Mouse (Mus musculus) hindbrain, embryonic 16.5 days (tissue): ENCODE data around the gene Fxyd1. TPM values are rescaled to one million over a fixed set of nuclear protein-coding genes. Genes with fewer than 3 reads are reported as not detected.

ENCODE experiments used
- ATAC-seq: fragments of 200-750 bp; cut with Nextera tagmentation; 2 replicates; pipeline ENCODE4 v1.8.0; 2017; ENCODE audit warnings: moderate TSS enrichment, moderate library complexity
- H3K27ac ChIP-seq: fragments of 300-500 bp; sonication (generic); 2 replicates; pipeline ENCODE4 v1.5.1; 2014; ENCODE audit warnings: low read depth, mild to moderate bottlenecking, control low read depth, low read length, moderate library complexity
- H3K27me3 ChIP-seq: fragments of 300-500 bp; sonication (generic); replicated peaks from 2 replicates; pipeline ENCODE4 v1.6.1; 2014; ENCODE audit warnings: low read length; ENCODE audit not compliant: control insufficient read depth, insufficient read depth
- H3K36me3 ChIP-seq: fragments of 300-500 bp; sonication (generic); 2 replicates; pipeline ENCODE4 v1.6.1; 2014; ENCODE audit warnings: mild to moderate bottlenecking, low read length, moderate library complexity, mixed read lengths; ENCODE audit not compliant: control insufficient read depth, insufficient read depth
- H3K4me1 ChIP-seq: fragments of 300-500 bp; sonication (generic); 2 replicates; pipeline ENCODE4 v1.6.1; 2014; ENCODE audit warnings: low read depth, low read length; ENCODE audit not compliant: control insufficient read depth, insufficient read depth
- H3K4me2 ChIP-seq: fragments of 300-500 bp; sonication (generic); 2 replicates; pipeline ENCODE4 v1.6.1; 2014; ENCODE audit warnings: mild to moderate bottlenecking, low read length, control low read depth, moderate library complexity
- H3K4me3 ChIP-seq: fragments of 300-500 bp; sonication (generic); 2 replicates; pipeline ENCODE4 v1.5.1; 2014; ENCODE audit warnings: mild to moderate bottlenecking, low read length, control low read depth, moderate library complexity
- H3K9ac ChIP-seq: fragments of 300-500 bp; sonication (generic); 2 replicates; pipeline ENCODE4 v1.6.1; 2014; ENCODE audit warnings: low read depth, mild to moderate bottlenecking, control low read depth, low read length, moderate library complexity
- H3K9me3 ChIP-seq: fragments of 300-500 bp; sonication (generic); 2 replicates; pipeline ENCODE4 v1.6.1; 2014; ENCODE audit warnings: mild to moderate bottlenecking, low read length, moderate library complexity; ENCODE audit not compliant: control insufficient read depth
- WGBS: fragments of 180-500 bp; shearing (Covaris S2); extraction: QIAGEN DNeasy Blood & Tissue Kit; methylation state at CpG from one replicate; pipeline ENCODE4 v1.1.7; 2014; 5-methylcytosine and 5-hydroxymethylcytosine counted together
- polyA plus RNA-seq: library from polyadenylated mRNA; unstranded; fragments of >200 nt; fragmentation: Nextera tagmentation; extraction: Ambion mirVana; gene quantifications from 2 replicates; pipeline ENCODE4 v1.2.1, GENCODE M21; 2015

Fxyd1 gene
- polyA plus RNA-seq, 1 experiment from 2014 or later = 89.9 TPM

DNA sequence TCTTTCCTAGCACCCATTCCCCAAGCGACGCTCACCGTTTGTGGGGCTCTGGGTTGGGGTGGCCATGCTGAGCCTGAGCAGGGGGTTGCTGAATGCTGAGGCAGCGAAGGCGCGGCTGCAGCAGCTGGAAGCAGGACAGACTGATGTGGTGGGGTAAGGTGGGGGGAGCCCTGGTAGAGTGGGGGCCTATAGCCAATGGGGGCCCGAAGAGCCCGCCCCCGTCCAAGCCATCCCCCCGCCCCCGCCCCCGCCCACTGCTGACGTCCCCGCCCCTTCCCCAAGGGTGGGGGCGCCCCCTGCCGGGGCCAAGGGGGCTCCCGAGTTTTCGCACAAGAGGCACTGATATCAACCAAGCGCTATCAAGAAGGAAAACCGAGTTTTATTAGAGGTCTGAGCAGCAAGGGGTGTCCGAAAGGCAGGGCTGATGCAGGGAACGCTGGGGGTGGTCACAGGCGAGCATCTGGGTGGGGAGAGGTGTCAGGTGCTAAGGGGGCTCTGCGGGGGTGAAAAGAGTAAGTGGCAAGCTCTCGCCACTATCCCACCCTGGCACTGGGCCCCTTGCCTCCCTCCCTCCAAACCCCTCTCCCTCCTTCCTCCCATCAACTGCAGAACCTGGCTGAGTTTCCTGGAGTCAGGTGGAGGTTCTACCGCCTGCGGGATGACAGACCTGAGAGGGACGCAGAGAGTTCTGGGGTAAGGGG, 5.5 kb downstream of the Fxyd1 start, which contains the start of gene Fxyd7:
Fxyd7 (minus strand) TSS at position 147 of the 701 bp plus-strand sequence.
- Histone ChIP-seq H3K4me2 (peak within 1 kb of the TSS; percentile 66), H3K4me3 (peak within 1 kb of the TSS; percentile 52), H3K4me1 (peaks cover 33% of the 10 kb centered on the region), H3K27me3 (peaks cover 19% of the 10 kb centered on the region), H3K36me3 (no peaks in the 10 kb centered on the region), H3K9me3 (no peaks in the 10 kb centered on the region), H3K9ac (peak within 1 kb of the TSS; percentile 71), H3K27ac (peak within 1 kb of the TSS; percentile 68)
- 2% methylated on average over 20 of the region's 28 CpGs for WGBS
- ATAC-seq = peak; percentile 53

DNA sequence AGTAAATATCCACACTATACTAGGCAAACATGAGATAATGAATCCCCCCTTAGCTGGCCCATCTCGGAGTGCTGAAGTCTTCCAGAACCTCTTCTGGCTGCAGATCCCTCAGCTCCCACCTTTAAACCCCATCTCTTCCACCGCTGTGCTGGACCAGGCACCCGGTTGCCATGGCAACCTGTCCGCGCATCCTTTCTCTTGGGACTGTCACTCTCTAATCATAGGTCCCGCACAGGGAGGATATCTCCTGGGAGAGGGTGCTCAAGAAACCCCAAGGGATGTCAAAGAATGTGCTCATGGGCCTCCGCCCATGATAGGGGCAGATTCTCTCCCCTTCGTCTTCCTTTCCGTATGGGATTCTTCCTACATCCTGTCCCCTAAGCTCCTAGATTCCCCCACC, 6.1 kb downstream of the Fxyd1 start:
- no peaks in the 10 kb centered on the region for H3K36me3 ChIP-seq
- peak overlapping the region; percentile 52 for H3K4me3 ChIP-seq
- H3K4me1 ChIP-seq = peaks cover 33% of the 10 kb centered on the region
- peak overlapping the region; percentile 59 for H3K27ac ChIP-seq
- ATAC-seq = peak; percentile 23
- 2% methylated on average over 9 of the region's 9 CpGs for WGBS
- H3K9me3 ChIP-seq = no peaks in the 10 kb centered on the region
- H3K4me2 ChIP-seq = peak overlapping the region; percentile 66
- H3K9ac ChIP-seq = peak overlapping the region; percentile 71
- peaks cover 19% of the 10 kb centered on the region for H3K27me3 ChIP-seq

DNA sequence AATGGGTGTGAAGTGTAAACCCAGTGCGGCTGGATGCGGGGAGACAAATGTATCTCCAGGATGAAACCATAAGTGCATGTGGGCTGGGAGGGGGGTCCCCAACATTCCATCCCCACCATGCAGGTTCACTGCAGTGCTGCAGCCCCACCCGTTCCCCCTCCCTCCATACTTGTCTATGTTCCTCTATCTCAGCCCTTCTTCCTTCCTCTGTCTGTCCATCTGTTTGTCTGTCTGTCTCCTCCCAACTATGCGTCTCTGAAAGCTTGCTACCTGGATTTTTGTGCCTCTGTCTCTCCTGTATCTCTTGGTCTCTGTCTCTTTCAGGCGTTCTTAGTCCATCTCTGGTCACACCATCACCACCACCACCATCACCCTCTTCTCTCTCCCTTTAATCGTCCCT, 6.5 kb downstream of the Fxyd1 start:
- H3K36me3 ChIP-seq = no peaks in the 10 kb centered on the region
- peak overlapping the region; percentile 66 for H3K4me2 ChIP-seq
- 0 out of 2 replicates have a peak, but pooled peaks have one; percentile 0 for ATAC-seq
- peak overlapping the region; percentile 68 for H3K27ac ChIP-seq
- peak overlapping the region; percentile 71 for H3K9ac ChIP-seq
- peak overlapping the region; percentile 52 for H3K4me3 ChIP-seq
- no peaks in the 10 kb centered on the region for H3K9me3 ChIP-seq
- WGBS = 2% methylated on average over 6 of the region's 6 CpGs
- H3K27me3 ChIP-seq = peaks cover 19% of the 10 kb centered on the region
- peaks cover 33% of the 10 kb centered on the region for H3K4me1 ChIP-seq

DNA sequence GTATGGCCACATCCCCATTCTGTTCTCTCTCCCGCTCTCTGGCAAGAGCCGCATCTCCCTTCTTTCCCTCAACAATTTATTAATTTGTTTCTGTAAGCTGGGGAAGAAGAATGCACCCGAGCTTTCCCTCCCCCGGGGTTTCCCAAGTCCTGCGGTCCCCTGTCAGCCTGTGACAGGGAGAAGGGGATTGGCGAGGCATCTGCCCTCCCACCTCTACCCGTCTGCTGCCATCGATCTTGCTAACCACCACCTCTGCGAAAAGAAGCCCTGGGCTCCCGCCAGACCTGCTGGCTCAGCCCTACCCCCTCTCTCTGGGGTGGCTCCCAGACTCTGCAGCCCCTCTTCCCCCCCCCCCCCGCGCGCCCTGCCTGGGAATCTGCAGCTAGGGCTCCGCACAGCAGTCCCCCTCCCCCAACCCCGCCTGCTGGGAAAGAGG, 7.1 kb downstream of the Fxyd1 start:
- WGBS = 1% methylated on average over 11 of the region's 15 CpGs
- H3K36me3 ChIP-seq = no peaks in the 10 kb centered on the region
- H3K9ac ChIP-seq = peak overlapping the region; percentile 71
- peaks cover 33% of the 10 kb centered on the region for H3K4me1 ChIP-seq
- H3K27me3 ChIP-seq = peaks cover 24% of the 10 kb centered on the region
- H3K27ac ChIP-seq = peak overlapping the region; percentile 68
- ATAC-seq = peak; percentile 48
- peak overlapping the region; percentile 66 for H3K4me2 ChIP-seq
- peak overlapping the region; percentile 52 for H3K4me3 ChIP-seq
- H3K9me3 ChIP-seq = no peaks in the 10 kb centered on the region

DNA sequence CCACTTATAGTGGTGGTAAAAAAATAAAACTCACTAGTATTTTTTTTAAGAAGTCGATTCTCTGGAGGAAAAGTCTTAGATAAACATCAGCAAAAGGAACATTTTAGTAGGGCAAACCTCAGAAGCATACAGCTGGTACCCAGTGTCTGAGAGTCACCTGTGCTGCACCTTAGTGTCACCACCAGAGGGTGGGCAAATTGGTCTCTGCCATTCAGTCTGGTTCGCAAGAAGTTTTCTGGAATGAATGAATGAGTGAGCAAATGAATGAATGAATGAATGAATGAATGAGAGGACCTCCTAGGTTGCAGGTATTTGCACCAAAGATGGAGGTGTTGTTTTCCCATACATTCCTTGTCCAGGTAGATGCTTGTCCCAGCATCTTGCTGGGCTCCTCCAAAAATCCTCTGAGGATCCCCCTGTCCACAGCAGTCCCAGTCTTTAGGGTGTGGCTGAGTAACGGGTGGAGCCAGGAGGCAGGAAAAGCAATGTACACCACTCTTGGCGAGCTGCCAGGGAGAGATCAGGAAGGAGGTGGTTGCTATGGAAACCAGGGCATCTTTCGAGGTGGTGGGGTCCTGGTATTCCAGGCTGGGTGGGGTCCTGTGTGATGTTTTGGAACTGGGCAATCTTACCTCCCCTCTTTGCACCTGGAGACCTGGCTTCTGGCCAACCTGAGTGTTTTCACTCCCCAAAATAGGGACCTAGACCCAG, 7.7 kb downstream of the Fxyd1 start:
- peak overlapping the region; percentile 68 for H3K27ac ChIP-seq
- H3K4me3 ChIP-seq = peak overlapping the region; percentile 52
- peak overlapping the region; percentile 71 for H3K9ac ChIP-seq
- peaks cover 25% of the 10 kb centered on the region for H3K27me3 ChIP-seq
- 26% methylated on average over 4 of the region's 5 CpGs for WGBS
- peak overlapping the region; percentile 66 for H3K4me2 ChIP-seq
- no peaks in the 10 kb centered on the region for H3K36me3 ChIP-seq
- peaks cover 33% of the 10 kb centered on the region for H3K4me1 ChIP-seq
- H3K9me3 ChIP-seq = no peaks in the 10 kb centered on the region
- ATAC-seq = peak; percentile 3; the same call in 1 of the 2 replicates

DNA sequence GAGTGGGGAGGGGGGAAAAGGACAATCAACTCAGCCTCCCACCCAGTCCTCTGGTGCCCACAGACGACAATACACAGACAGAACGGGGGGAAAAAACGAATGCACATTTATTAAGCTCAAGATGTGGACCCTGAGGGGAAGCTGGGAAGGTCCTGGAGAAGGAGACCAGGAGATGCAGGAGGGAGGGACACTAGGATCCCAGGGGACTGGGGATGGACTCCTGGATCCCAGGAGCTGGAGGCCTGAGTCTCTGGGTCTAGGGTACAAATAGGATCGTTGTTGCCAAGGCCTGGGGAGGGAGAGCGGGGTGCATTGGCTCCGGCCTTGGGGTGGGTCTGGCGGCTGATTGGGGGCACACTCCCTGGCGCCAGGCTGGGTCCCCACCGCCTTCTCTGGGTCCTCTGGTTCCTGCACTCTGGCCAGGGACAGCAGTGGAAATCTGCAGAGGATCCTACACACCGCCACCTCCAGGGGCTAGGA, 14.5 kb downstream of the Fxyd1 start, which contains the start of gene Fxyd5:
Fxyd5 (minus strand) TSS at position 51 of the 480 bp plus-strand sequence.
- Histone ChIP-seq H3K9me3 (no peaks in the 10 kb centered on the region), H3K4me2 (peak within 1 kb of the TSS; percentile 41), H3K27ac (no peak within 1 kb of the TSS), H3K4me1 (no peaks in the 10 kb centered on the region), H3K36me3 (no peaks in the 10 kb centered on the region), H3K4me3 (peak within 1 kb of the TSS; percentile 19), H3K27me3 (peaks cover 33% of the 10 kb centered on the region), H3K9ac (peak within 1 kb of the TSS; percentile 33)
- no peak for ATAC-seq
- WGBS = 38% methylated on average over 10 of the region's 10 CpGs

DNA sequence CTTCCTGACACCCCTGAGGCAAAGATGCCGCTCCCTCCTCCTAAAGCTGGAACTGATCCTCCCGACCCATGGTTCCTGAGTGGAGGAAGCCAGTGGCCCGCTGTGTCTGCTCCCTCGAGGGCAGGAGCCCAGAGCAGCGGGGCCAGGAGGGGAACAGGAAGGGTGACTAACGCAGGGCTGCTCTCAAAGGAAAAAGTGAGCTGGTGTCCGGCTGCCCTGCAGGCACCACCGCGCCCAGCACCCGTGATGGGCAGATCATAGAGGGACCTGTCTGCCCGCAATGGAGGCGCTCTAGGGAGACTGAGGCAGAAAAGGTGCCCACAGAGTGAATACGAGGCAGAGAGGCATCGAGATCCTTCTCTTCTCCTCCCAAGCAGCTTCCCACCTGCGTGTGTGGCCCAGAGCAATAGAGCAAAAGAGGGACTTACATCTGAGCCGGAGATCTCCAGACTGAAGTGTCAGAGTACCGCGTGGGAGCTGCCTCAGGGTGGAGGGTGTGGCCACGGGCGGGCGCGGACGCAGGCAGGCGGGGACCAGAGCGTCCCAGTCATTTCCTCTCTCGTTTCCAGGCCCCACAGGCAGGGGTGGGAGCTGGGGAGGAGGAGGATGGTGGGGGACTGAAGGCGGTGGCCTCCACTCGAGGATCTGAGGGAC, 15.2 kb downstream of the Fxyd1 start:
- Histone ChIP-seq H3K27ac (no peak overlapping the region), H3K27me3 (peaks cover 33% of the 10 kb centered on the region), H3K4me2 (peak overlapping the region; percentile 41), H3K4me3 (peak overlapping the region; percentile 19), H3K9me3 (no peaks in the 10 kb centered on the region), H3K9ac (peak overlapping the region; percentile 33), H3K36me3 (no peaks in the 10 kb centered on the region), H3K4me1 (no peaks in the 10 kb centered on the region)
- ATAC-seq = no peak
- WGBS = 5% methylated on average over 27 of the region's 28 CpGs

DNA sequence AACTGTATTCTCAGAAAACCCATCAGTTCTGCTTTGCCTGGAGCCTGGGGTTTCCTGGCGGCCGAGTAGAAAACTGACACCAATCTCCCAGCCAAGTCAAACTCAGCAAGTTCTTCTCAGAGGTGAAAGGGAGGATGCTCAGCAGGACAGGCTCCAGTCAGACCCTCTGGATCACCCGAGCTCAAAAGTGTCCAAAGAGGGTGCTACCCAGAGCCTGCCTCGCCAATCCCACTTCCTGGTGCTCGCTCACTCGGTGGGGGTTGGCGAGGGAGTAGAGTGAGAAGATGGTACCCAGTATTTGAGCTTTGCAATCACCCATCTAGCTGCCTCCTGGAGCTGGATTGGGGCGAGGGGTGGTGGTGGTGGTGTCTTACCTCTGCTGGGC, 16.0 kb downstream of the Fxyd1 start:
- no peak overlapping the region for H3K27ac ChIP-seq
- no peaks in the 10 kb centered on the region for H3K36me3 ChIP-seq
- no peak for ATAC-seq
- H3K9ac ChIP-seq = no peak overlapping the region
- H3K27me3 ChIP-seq = peaks cover 33% of the 10 kb centered on the region
- no peaks in the 10 kb centered on the region for H3K4me1 ChIP-seq
- no peak overlapping the region for H3K4me2 ChIP-seq
- 45% methylated on average over 8 of the region's 8 CpGs for WGBS
- H3K9me3 ChIP-seq = no peaks in the 10 kb centered on the region
- H3K4me3 ChIP-seq = no peak overlapping the region
